ENCODE assay signal across 26 mouse cellular contexts in genomic region chr7:16345297-16345696, GRCm38 (mm10). TPM values are rescaled to one million over a fixed set of nuclear protein-coding genes. Genes with fewer than 3 reads are reported as not detected.
A peak's percentile ranks its signal among the peaks of the same experiment; 100 is the strongest.
DNase-seq lines count a peak whose midpoint lies in the region; ATAC-seq and TF ChIP-seq lines count a peak whose summit lies in the region.
"Had no signal": no experiment of that assay in that cellular context is flagged by ENCODE, and none has a peak within 500 bp of the region (broad histone marks: within the 10 kb centered on the region; RNA-seq: fewer than 3 reads in every experiment).

No protein-coding gene starts in this region.

- H3K4me2 ChIP-seq in liver, embryonic 12.5 days = no peak overlapping the region
- H3K4me2 ChIP-seq: embryonic facial prominence, embryonic 12.5 days; embryonic facial prominence, embryonic 15.5 days; forebrain, embryonic 15.5 days; heart, embryonic 13.5 days; hindbrain, embryonic 13.5 days; intestine, embryonic 15.5 days had no signal

- no peak for TF ChIP-seq CTCF in MEL (IDR thresholded peaks at IDR 0.05 in 2 of 3, conservative IDR thresholded peaks at IDR 0.05 in 1 of 3; ENCODE audit: control insufficient read depth in 1 of 3, insufficient read depth in 1 of 3, low read depth in 2 of 3, low read length in 3 of 3, poor library complexity in 1 of 3, severe bottlenecking in 1 of 3)

- peak overlapping the region; percentile 3; the same call in 1 of the 2 replicates for H3K27ac ChIP-seq in liver, embryonic 12.5 days
- H3K27ac ChIP-seq in MEL (ENCODE audit: control insufficient read depth, low read depth, low read length) = peak overlapping the region; percentile 14; the same call in 1 of the 2 replicates
- H3K27ac ChIP-seq: embryonic facial prominence, embryonic 12.5 days; embryonic facial prominence, embryonic 15.5 days; forebrain, embryonic 15.5 days; heart, adult 2 months; heart, embryonic 10.5 days; heart, embryonic 13.5 days; hindbrain, embryonic 10.5 days; hindbrain, embryonic 13.5 days; intestine, embryonic 15.5 days had no signal

- no peaks in the 10 kb centered on the region for H3K79me2 ChIP-seq in MEL (ENCODE audit: control insufficient read depth, insufficient read depth, low read length, poor library complexity)

- no peak for TF ChIP-seq POLR2A in MEL (IDR thresholded peaks at IDR 0.05; ENCODE audit: control insufficient read depth in 1 of 2, insufficient read depth in 1 of 2, low read depth in 1 of 2, low read length in 2 of 2, poor library complexity in 1 of 2)

- no peak for TF ChIP-seq RAD21 in MEL (IDR thresholded peaks at IDR 0.05; ENCODE audit: low read depth, low read length)

- H3K9ac ChIP-seq in liver, embryonic 12.5 days = no peak overlapping the region
- H3K9ac ChIP-seq in MEL (ENCODE audit: control insufficient read depth, low read depth, low read length, poor library complexity, severe bottlenecking) = no peak overlapping the region
- H3K9ac ChIP-seq: embryonic facial prominence, embryonic 12.5 days; embryonic facial prominence, embryonic 15.5 days; forebrain, embryonic 15.5 days; heart, embryonic 13.5 days; hindbrain, embryonic 13.5 days; intestine, embryonic 15.5 days had no signal

- TF ChIP-seq EP300 in MEL (IDR thresholded peaks at IDR 0.05; ENCODE audit: low read depth in 1 of 2, low read length in 2 of 2) = peak; percentile 15 to 46; a peak in 1 of 4 replicates

- peaks cover 82% of the 10 kb centered on the region for H3K36me3 ChIP-seq in liver, embryonic 12.5 days
- peaks cover 12 to 22% of the 10 kb centered on the region in 2 experiments for H3K36me3 ChIP-seq in MEL (ENCODE audit: control insufficient read depth in 1 of 2, insufficient read depth in 2 of 2, low read length in 2 of 2)

- DNase-seq in liver (no peak), MEL (ENCODE audit: low read depth, low spot score) (peak; percentile 71)
- no peak for DNase-seq in lung, adult 18-20 months
- DNase-seq in layer of hippocampus, adult 9-11 months = no peak
- no peak for DNase-seq in thymus, postnatal 25 days
- DNase-seq: adrenal gland, postnatal 14 days; cerebellum, adult 11-12 months; cerebellum, adult 8-10 months; cerebellum, postnatal 10 days; gastrocnemius, postnatal 25 days; heart, adult 2 months; heart, postnatal 36 days; kidney, adult 11 months had no signal

- WGBS in liver, embryonic 12.5 days (ENCODE audit: insufficient replicate concordance) = 46% methylated on average over 4 of the region's 4 CpGs

- H3K27me3 ChIP-seq in liver, embryonic 12.5 days (replicated peaks) = no peaks in the 10 kb centered on the region
- H3K27me3 ChIP-seq in MEL (ENCODE audit: control insufficient read depth in 1 of 2, insufficient read depth in 2 of 2, low read length in 2 of 2) = no peaks in the 10 kb centered on the region
- H3K27me3 ChIP-seq: embryonic facial prominence, embryonic 12.5 days; embryonic facial prominence, embryonic 15.5 days; forebrain, embryonic 15.5 days; heart, embryonic 13.5 days; hindbrain, embryonic 13.5 days; intestine, embryonic 15.5 days; Patski had no signal

- H3K9me3 ChIP-seq in liver, embryonic 12.5 days (replicated peaks) = no peaks in the 10 kb centered on the region
- H3K9me3 ChIP-seq in MEL (replicated peaks; ENCODE audit: insufficient read depth, low read length) = no peaks in the 10 kb centered on the region
- H3K9me3 ChIP-seq: embryonic facial prominence, embryonic 12.5 days; embryonic facial prominence, embryonic 15.5 days; forebrain, embryonic 15.5 days; heart, embryonic 10.5 days; heart, embryonic 13.5 days; hindbrain, embryonic 10.5 days; hindbrain, embryonic 13.5 days; intestine, embryonic 15.5 days had no signal

- no peak overlapping the region for H3K4me3 ChIP-seq in liver, embryonic 12.5 days
- no peak overlapping the region for H3K4me3 ChIP-seq in MEL (ENCODE audit: control insufficient read depth in 1 of 2, insufficient read depth in 1 of 2, low read depth in 2 of 2, low read length in 2 of 2)
- H3K4me3 ChIP-seq: embryonic facial prominence, embryonic 12.5 days; embryonic facial prominence, embryonic 15.5 days; forebrain, embryonic 15.5 days; heart, adult 2 months; heart, embryonic 10.5 days; heart, embryonic 13.5 days; hindbrain, embryonic 10.5 days; hindbrain, embryonic 13.5 days; intestine, embryonic 15.5 days had no signal

- peaks cover 29% of the 10 kb centered on the region for H3K4me1 ChIP-seq in liver, embryonic 12.5 days
- H3K4me1 ChIP-seq in MEL (ENCODE audit: control insufficient read depth in 1 of 2, insufficient read depth in 2 of 2, low read length in 2 of 2) = peaks cover 4 to 16% of the 10 kb centered on the region in 2 experiments; a peak in 3 of 4 replicates
- H3K4me1 ChIP-seq: embryonic facial prominence, embryonic 12.5 days; embryonic facial prominence, embryonic 15.5 days; forebrain, embryonic 15.5 days; hindbrain, embryonic 10.5 days; hindbrain, embryonic 13.5 days; intestine, embryonic 15.5 days had no signal

- ATAC-seq in liver, embryonic 12.5 days = no peak
- ATAC-seq in granulocyte monocyte progenitor cell, adult 5-6 weeks (replicated peaks; ENCODE audit: poor library complexity, severe bottlenecking) = peak; percentile 86
- ATAC-seq: CD4-positive, CD25-positive, alpha-beta regulatory T cell, adult 4 months; forebrain, embryonic 15.5 days; hindbrain, embryonic 16.5 days; intestine, embryonic 15.5 days; Patski had no signal

TF ChIP-seq in MEL, 35 proteins besides CTCF, POLR2A, EP300 and RAD21:
- TF ChIP-seq MEF2A (IDR thresholded peaks at IDR 0.05; ENCODE audit: extremely low read depth, insufficient replicate concordance, low read depth, low read length, poor library complexity, severe bottlenecking) (peak; percentile 74; the same call in 1 of the 2 replicates), GABPA (IDR thresholded peaks at IDR 0.05; ENCODE audit: low read depth, low read length) (no peak), TCF12 (IDR thresholded peaks at IDR 0.05; ENCODE audit: low read depth, low read length) (0 out of 2 replicates have a peak, but pooled peaks have one; percentile 15), MYC (IDR thresholded peaks at IDR 0.05; ENCODE audit: low read depth, low read length) (no peak), GATA1 (IDR thresholded peaks at IDR 0.05; ENCODE audit: low read depth, low read length) (peak; percentile 71), NELFE (IDR thresholded peaks at IDR 0.05; ENCODE audit: low read depth, low read length) (no peak), SMC3 (IDR thresholded peaks at IDR 0.05; ENCODE audit: low read depth, low read length) (no peak), HCFC1 (IDR thresholded peaks at IDR 0.05; ENCODE audit: low read depth, low read length) (no peak), ETS1 (IDR thresholded peaks at IDR 0.05; ENCODE audit: low read depth, low read length) (no peak), TBP (IDR thresholded peaks at IDR 0.05; ENCODE audit: low read depth, low read length) (no peak), RCOR1 (IDR thresholded peaks at IDR 0.05; ENCODE audit: low read depth, low read length) (peak; percentile 58; the same call in 1 of the 2 replicates)
TF ChIP-seq in MEL: peak in this region for 4.

RNA-seq across cellular contexts. Expression of gene Bbc3, which starts 37.1 kb away (rescaled TPM):
- polyA plus RNA-seq in liver, embryonic 12.5 days (2016; fragmentation: Nextera tagmentation; extraction: Ambion mirVana) = 5.9 and 7.6 TPM in 2 replicates
- 2.9 and 4.4 TPM in 2 replicates for total RNA-seq in MEL (2012; rRNA removed)
- 1 to 10 TPM in 1 of 2 experiments, not detected in 1; 9.3 TPM for polyA plus RNA-seq in MEL (2012; ENCODE audit: insufficient read depth in 1 of 2, insufficient read length in 2 of 2, low read depth in 1 of 2, low replicate concordance in 2 of 2, missing spikeins in 1 of 2)
- total RNA-seq in granulocyte monocyte progenitor cell, adult 5-6 weeks (2014; fragmentation: Nextera tagmentation) = 0.53 and 1.1 TPM in 2 replicates
- 1.3 and 2.2 TPM in 2 replicates for total RNA-seq in granulocyte monocyte progenitor cell, adult 5-6 weeks (2017)

RNA-seq across cellular contexts. Expression of gene Sae1, which starts 42.3 kb away (rescaled TPM):
- 182 and 187 TPM in 2 replicates for polyA plus RNA-seq in liver, embryonic 12.5 days (2016; fragmentation: Nextera tagmentation; extraction: Ambion mirVana)
- 182 and 187 TPM in 2 replicates for total RNA-seq in MEL (2012; rRNA removed)
- 100 to 1,000 TPM in 1 of 2 experiments, not detected in 1; 287 TPM for polyA plus RNA-seq in MEL (2012; ENCODE audit: insufficient read depth in 1 of 2, insufficient read length in 2 of 2, low read depth in 1 of 2, low replicate concordance in 2 of 2, missing spikeins in 1 of 2)
- 131 and 137 TPM in 2 replicates for total RNA-seq in granulocyte monocyte progenitor cell, adult 5-6 weeks (2014; fragmentation: Nextera tagmentation)
- 409 and 421 TPM in 2 replicates for total RNA-seq in granulocyte monocyte progenitor cell, adult 5-6 weeks (2017)

RNA-seq across cellular contexts. Expression of gene Zc3h4, which starts 55.4 kb away (rescaled TPM):
- polyA plus RNA-seq in liver, embryonic 12.5 days (2016; fragmentation: Nextera tagmentation; extraction: Ambion mirVana) = 14.5 and 17.6 TPM in 2 replicates
- total RNA-seq in MEL (2012; rRNA removed) = 32.2 and 32.9 TPM in 2 replicates
- polyA plus RNA-seq in MEL (2012; ENCODE audit: insufficient read depth in 1 of 2, insufficient read length in 2 of 2, low read depth in 1 of 2, low replicate concordance in 2 of 2, missing spikeins in 1 of 2) = 10 to 100 TPM; 59.4 to 71.8 TPM
- 42.3 and 57.9 TPM in 2 replicates for total RNA-seq in granulocyte monocyte progenitor cell, adult 5-6 weeks (2014; fragmentation: Nextera tagmentation)
- 20.9 and 40.7 TPM in 2 replicates for total RNA-seq in granulocyte monocyte progenitor cell, adult 5-6 weeks (2017)

RNA-seq across cellular contexts. Expression of gene Ccdc9, which starts 58.7 kb away (rescaled TPM):
- polyA plus RNA-seq in liver, embryonic 12.5 days (2016; fragmentation: Nextera tagmentation; extraction: Ambion mirVana) = 29.7 and 30.0 TPM in 2 replicates
- total RNA-seq in MEL (2012; rRNA removed) = 57.4 and 63.6 TPM in 2 replicates
- 10 to 100 TPM in 1 of 2 experiments, not detected in 1; 97.1 TPM for polyA plus RNA-seq in MEL (2012; ENCODE audit: insufficient read depth in 1 of 2, insufficient read length in 2 of 2, low read depth in 1 of 2, low replicate concordance in 2 of 2, missing spikeins in 1 of 2)
- total RNA-seq in granulocyte monocyte progenitor cell, adult 5-6 weeks (2014; fragmentation: Nextera tagmentation) = 31.7 and 50.9 TPM in 2 replicates
- total RNA-seq in granulocyte monocyte progenitor cell, adult 5-6 weeks (2017) = 54.0 and 62.0 TPM in 2 replicates
